Mouse (Mus musculus) lung, postnatal 0 days (tissue): Measurements from ENCODE around the gene Lrrc2. TPM values are rescaled to one million over a fixed set of nuclear protein-coding genes. Genes with fewer than 3 reads are reported as not detected.

Experiments
- ATAC-seq: fragments of 200-750 bp; cut with Nextera tagmentation; 2 replicates; pipeline ENCODE4 v1.8.0; 2017; ENCODE audit warnings: moderate library complexity
- DNase-seq: peaks from one replicate; pipeline ENCODE4 v3.0.0-alpha.2; 2016; ENCODE audit warnings: low spot score
- H3K27ac ChIP-seq: fragments of 300-500 bp; sonication (generic); 2 replicates; pipeline ENCODE4 v1.5.1; 2014; ENCODE audit warnings: antibody characterized with exemption, mild to moderate bottlenecking, low read length, mixed read lengths
- H3K27me3 ChIP-seq: fragments of 300-500 bp; sonication (generic); replicated peaks from 2 replicates; pipeline ENCODE4 v1.6.1; 2014; ENCODE audit warnings: low read length, mixed read lengths; ENCODE audit not compliant: insufficient read depth
- H3K36me3 ChIP-seq: fragments of 300-500 bp; sonication (generic); 2 replicates; pipeline ENCODE4 v1.6.1; 2014; ENCODE audit warnings: low read length, mixed read lengths; ENCODE audit not compliant: insufficient read depth
- H3K4me1 ChIP-seq: fragments of 300-500 bp; sonication (generic); 2 replicates; pipeline ENCODE4 v1.6.1; 2014; ENCODE audit warnings: antibody characterized with exemption, low read depth, low read length, mixed read lengths; ENCODE audit not compliant: insufficient read depth
- H3K4me2 ChIP-seq: fragments of 300-500 bp; sonication (generic); replicated peaks from 2 replicates; pipeline ENCODE4 v1.6.1; 2014; ENCODE audit warnings: low read depth, mild to moderate bottlenecking, low read length, moderate library complexity, mixed read lengths
- H3K4me3 ChIP-seq: fragments of 300-500 bp; sonication (generic); 2 replicates; pipeline ENCODE4 v1.5.1; 2014; ENCODE audit warnings: low read depth, low read length
- H3K9ac ChIP-seq: fragments of 300-500 bp; sonication (generic); replicated peaks from 2 replicates; pipeline ENCODE4 v1.6.1; 2014; ENCODE audit warnings: low read depth, mild to moderate bottlenecking
- H3K9me3 ChIP-seq: fragments of 300-500 bp; sonication (generic); 2 replicates; pipeline ENCODE4 v1.6.1; 2016; ENCODE audit warnings: low read length, mixed read lengths
- CTCF ChIP-seq: IDR thresholded peaks from 2 replicates; pipeline ENCODE4 v1.5.1; 2016; ENCODE audit warnings: antibody characterized with exemption, mild to moderate bottlenecking
- EP300 ChIP-seq: IDR thresholded peaks from 2 replicates; pipeline ENCODE4 v1.6.1; 2016; ENCODE audit warnings: antibody characterized with exemption, mild to moderate bottlenecking, control low read depth
- WGBS: fragments of 180-500 bp; shearing (Covaris S2); extraction: QIAGEN DNeasy Blood & Tissue Kit; methylation state at CpG from one replicate; pipeline ENCODE4 v1.1.7; 2014; 5-methylcytosine and 5-hydroxymethylcytosine counted together
- microRNA-seq: library from miRNA; unstranded; fragments of <30 nt; microRNA quantifications from one replicate; pipeline ENCODE4, GENCODE M21; 2016
- polyA plus RNA-seq: library from polyadenylated mRNA; unstranded; fragments of >200 nt; fragmentation: Nextera tagmentation; extraction: Ambion mirVana; gene quantifications from 2 replicates; pipeline ENCODE4 v1.2.1, GENCODE M21; 2015

Gene Lrrc2
- polyA plus RNA-seq, 1 experiment from 2014 or later, result 1.6 TPM

DNA sequence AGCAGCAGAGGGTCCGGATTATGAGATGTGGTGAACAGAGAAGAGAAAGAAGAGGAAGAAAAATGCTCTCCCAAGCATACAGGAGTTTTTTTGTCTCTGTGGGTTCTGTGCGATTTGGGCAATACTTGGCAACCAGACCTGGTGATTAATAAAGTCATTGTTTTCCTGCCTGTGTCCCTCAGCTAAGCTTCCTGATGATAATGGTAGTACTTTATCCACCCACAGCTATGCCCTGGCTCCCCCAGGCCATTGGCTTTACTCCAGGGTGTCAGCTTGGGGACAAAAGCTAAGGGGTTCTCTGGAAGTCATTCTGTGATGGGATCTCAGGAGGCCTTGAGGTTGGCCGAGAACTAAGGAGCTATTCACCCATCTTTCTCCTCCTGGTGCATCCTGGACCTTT lies 60.7 kb downstream of the Lrrc2 start:
- no peaks in the 10 kb centered on the region; the same call in 1 of the 2 replicates for H3K4me1 ChIP-seq
- no peaks in the 10 kb centered on the region for H3K27me3 ChIP-seq
- TF ChIP-seq EP300 (peak; percentile 31; the same call in 1 of the 2 replicates), CTCF (no peak)

DNA sequence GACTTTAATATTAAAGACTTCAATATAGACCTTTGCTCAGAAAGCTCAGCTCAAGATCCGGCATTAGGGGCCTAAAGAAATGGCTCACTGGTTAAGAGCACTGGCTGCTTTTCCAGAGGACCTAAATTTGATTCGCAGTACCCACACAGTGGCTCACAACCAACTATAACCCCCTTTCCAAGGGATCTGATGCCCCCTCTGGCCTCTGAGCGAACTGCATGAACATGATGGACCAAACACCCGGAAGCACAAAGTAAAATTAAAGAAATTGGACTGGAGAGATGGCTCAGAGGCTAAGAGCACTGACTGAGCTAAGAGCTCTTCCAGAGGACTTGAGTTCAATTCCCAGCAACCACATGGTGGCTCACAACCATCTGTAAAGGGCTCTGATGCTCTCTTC lies 64.3 kb downstream of the Lrrc2 start:
- Histone ChIP-seq H3K4me3 (no peak overlapping the region), H3K27me3 (no peaks in the 10 kb centered on the region), H3K9me3 (no peaks in the 10 kb centered on the region), H3K4me1 (peaks cover 4% of the 10 kb centered on the region; the same call in 1 of the 2 replicates), H3K9ac (no peak overlapping the region), H3K36me3 (no peaks in the 10 kb centered on the region), H3K4me2 (no peak overlapping the region), H3K27ac (no peak overlapping the region)
- TF ChIP-seq EP300 (no peak), CTCF (peak; percentile 34; the same call in 1 of the 2 replicates)
- ATAC-seq (no peak), DNase-seq (no peak)
- 86% methylated on average over 4 of the region's 4 CpGs for WGBS

More for the DNA sequence above, 60.7 kb downstream of the Lrrc2 start:
- Histone ChIP-seq H3K36me3 (no peaks in the 10 kb centered on the region), H3K9me3 (no peaks in the 10 kb centered on the region), H3K4me2 (no peak overlapping the region), H3K4me3 (no peak overlapping the region), H3K9ac (no peak overlapping the region), H3K27ac (peak overlapping the region; percentile 58; the same call in 1 of the 2 replicates)
- ATAC-seq (peak; percentile 77), DNase-seq (peak; percentile 42)
- 61% methylated on average over 3 of the region's 3 CpGs for WGBS

DNA sequence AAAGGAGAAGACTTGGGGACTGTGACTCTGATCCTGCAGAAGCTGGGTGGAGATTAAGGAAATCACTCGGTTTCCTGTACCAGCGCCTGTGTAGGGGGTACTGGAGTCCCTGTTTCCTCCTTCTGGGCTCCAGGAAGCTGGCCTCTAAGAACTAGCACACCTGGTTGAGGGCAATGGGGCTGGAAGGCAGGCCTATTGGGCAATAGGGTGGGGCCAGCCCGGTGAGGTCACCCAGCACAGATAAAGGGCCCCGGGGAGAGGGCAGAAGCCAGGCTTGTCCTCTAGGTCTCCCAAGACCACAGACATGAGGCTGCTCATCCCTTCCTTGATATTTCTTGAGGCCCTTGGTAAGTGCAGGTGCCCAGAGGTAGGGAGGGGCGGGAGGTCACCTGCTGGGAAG lies 67.7 kb downstream of the Lrrc2 start, which contains the start of gene Ltf:
Ltf (plus strand) TSS at position 250 of the 400 bp plus-strand sequence.
- 43% methylated on average over 5 of the region's 5 CpGs for WGBS
- Histone ChIP-seq H3K9ac (no peak within 1 kb of the TSS), H3K4me3 (no peak within 1 kb of the TSS), H3K27me3 (no peaks in the 10 kb centered on the region), H3K9me3 (no peaks in the 10 kb centered on the region), H3K4me1 (peaks cover 4% of the 10 kb centered on the region; the same call in 1 of the 2 replicates), H3K4me2 (no peak within 1 kb of the TSS), H3K36me3 (no peaks in the 10 kb centered on the region), H3K27ac (no peak within 1 kb of the TSS)
- no peak for DNase-seq
- no peak for TF ChIP-seq CTCF
- TF ChIP-seq EP300, result no peak
- ATAC-seq, result peak; percentile 32

DNA sequence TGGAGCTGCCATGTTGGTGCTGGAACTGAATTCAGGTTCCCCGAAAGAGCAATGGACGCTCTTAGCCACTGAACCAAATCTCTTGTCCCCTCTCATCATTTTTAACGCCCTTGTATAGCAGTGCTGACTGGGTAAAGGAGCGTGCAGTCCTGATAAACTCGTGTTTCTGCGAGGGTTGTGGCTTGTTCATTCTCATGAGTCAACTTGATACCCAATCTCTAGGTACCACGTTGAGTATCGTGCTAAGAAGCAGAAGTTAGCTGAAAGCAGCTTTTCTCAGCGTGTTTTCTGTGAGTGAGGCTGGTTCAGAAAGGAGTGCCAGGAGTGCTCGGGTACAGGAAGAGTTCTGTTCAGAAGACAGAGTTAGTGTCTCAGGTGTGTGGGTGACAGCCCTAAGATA lies 75.4 kb downstream of the Lrrc2 start:
- H3K4me3 ChIP-seq, result no peak overlapping the region
- H3K36me3 ChIP-seq, result no peaks in the 10 kb centered on the region
- DNase-seq, result no peak
- H3K4me1 ChIP-seq, result no peaks in the 10 kb centered on the region
- H3K9me3 ChIP-seq, result no peaks in the 10 kb centered on the region
- no peaks in the 10 kb centered on the region for H3K27me3 ChIP-seq
- H3K27ac ChIP-seq, result no peak overlapping the region
- ATAC-seq, result no peak
- no peak overlapping the region for H3K9ac ChIP-seq
- 85% methylated on average over 10 of the region's 10 CpGs for WGBS
- TF ChIP-seq EP300, result no peak
- TF ChIP-seq CTCF, result no peak
- no peak overlapping the region for H3K4me2 ChIP-seq

Small RNA genes lying within 50 kb of the gene (microRNA-seq; reads per million reads assigned to microRNA genes)
- gene Gm24269, result not detected

Other genes with a start within 250 kb of the Lrrc2 start
- 10.4 and 13.8 TPM in 2 replicates for gene Myl3, start 209.7 kb upstream of the Lrrc2 start, polyA plus RNA-seq
- 19.4 and 24.4 TPM in 2 replicates for gene Pth1r, start 204.4 kb upstream of the Lrrc2 start, polyA plus RNA-seq
- not detected in 2 replicates for gene Prss42, start 153.4 kb upstream of the Lrrc2 start, polyA plus RNA-seq
- not detected in 2 replicates for gene Prss44, start 137.6 kb upstream of the Lrrc2 start, polyA plus RNA-seq
- not detected in 2 replicates for gene Prss43, start 124.9 kb upstream of the Lrrc2 start, polyA plus RNA-seq
- gene Prss45, start 117.0 kb upstream of the Lrrc2 start, polyA plus RNA-seq, result not detected in 2 replicates
- gene Prss46, start 107.0 kb upstream of the Lrrc2 start, polyA plus RNA-seq, result not detected in 2 replicates
- gene Prss50, start 93.6 kb upstream of the Lrrc2 start, polyA plus RNA-seq, result 0.14 and 0.20 TPM in 2 replicates
- 13.5 and 14.4 TPM in 2 replicates for gene Als2cl, start 71.7 kb upstream of the Lrrc2 start, polyA plus RNA-seq
- 3.6 and 4.0 TPM in 2 replicates for gene Tmie, start 71.4 kb upstream of the Lrrc2 start, polyA plus RNA-seq
- gene Fam240a, start 34.7 kb upstream of the Lrrc2 start, polyA plus RNA-seq, result not detected in 2 replicates
- gene Tdgf1, start 5.4 kb upstream of the Lrrc2 start, polyA plus RNA-seq, result 0.19 and 0.20 TPM in 2 replicates
- 1.7 and 3.0 TPM in 2 replicates for gene Rtp3, start 39.0 kb downstream of the Lrrc2 start, polyA plus RNA-seq
- gene Ltf, start 67.7 kb downstream of the Lrrc2 start, polyA plus RNA-seq, result 11.3 and 16.1 TPM in 2 replicates
- gene Ccrl2, start 106.0 kb downstream of the Lrrc2 start, polyA plus RNA-seq, result 43.5 and 49.0 TPM in 2 replicates
- 47.7 and 54.2 TPM in 2 replicates for gene Lrrfip2, start 166.0 kb downstream of the Lrrc2 start, polyA plus RNA-seq